In genomic region chr9:113830219-113830618, GRCm38 (mm10) we compare ENCODE assay signal across 22 mouse cellular contexts.
"Had no signal": no experiment of that assay in that cellular context is flagged by ENCODE, and none has a peak within 500 bp of the region (broad histone marks: within the 10 kb centered on the region; RNA-seq: fewer than 3 reads in every experiment).

No protein-coding gene starts in this region.

- DNase-seq: lung, adult 18-20 months; lung, embryonic 14.5 days; lung, postnatal 14 days; midbrain, embryonic 14.5 days; retina, postnatal 1 day; right cerebral cortex, adult 18-20 months; right cerebral cortex, postnatal 25 days; right cerebral cortex, postnatal 4 days; spleen, adult 18-20 months; thymus, adult 18-20 months; thymus, postnatal 25 days; thymus, postnatal 4 days had no signal

- H3K4me1 ChIP-seq: liver, embryonic 12.5 days; midbrain, embryonic 12.5 days had no signal

- H3K36me3 ChIP-seq: midbrain, embryonic 10.5 days; midbrain, embryonic 12.5 days; neural tube, embryonic 15.5 days had no signal

- H3K27ac ChIP-seq: liver, embryonic 12.5 days; liver, embryonic 14.5 days; macrophage; midbrain, embryonic 10.5 days; midbrain, embryonic 12.5 days; neural tube, embryonic 13.5 days; neural tube, embryonic 15.5 days had no signal

- H3K4me3 ChIP-seq: liver, embryonic 12.5 days; megakaryocyte, embryonic 14.5 days; midbrain, embryonic 10.5 days; midbrain, embryonic 12.5 days; myocyte; neural tube, embryonic 13.5 days; neural tube, embryonic 15.5 days had no signal

- H3K9me3 ChIP-seq: liver, embryonic 12.5 days; megakaryocyte, embryonic 14.5 days; midbrain, embryonic 10.5 days; midbrain, embryonic 12.5 days; neural tube, embryonic 13.5 days; neural tube, embryonic 15.5 days had no signal

- H3K27me3 ChIP-seq: liver, embryonic 12.5 days; megakaryocyte, embryonic 14.5 days; midbrain, embryonic 12.5 days; neural tube, embryonic 13.5 days; neural tube, embryonic 15.5 days had no signal

- H3K4me2 ChIP-seq: liver, embryonic 12.5 days; lung, embryonic 14.5 days; midbrain, embryonic 12.5 days; neural tube, embryonic 13.5 days; neural tube, embryonic 15.5 days had no signal

- ATAC-seq: liver, embryonic 12.5 days; midbrain, embryonic 16.5 days had no signal

- H3K9ac ChIP-seq: liver, embryonic 12.5 days; liver, embryonic 14.5 days; lung, embryonic 14.5 days; midbrain, embryonic 12.5 days; neural tube, embryonic 13.5 days; neural tube, embryonic 15.5 days had no signal
